Mouse (Mus musculus) right cerebral cortex, adult 18-20 months (tissue): ENCODE measurements at regions not wholly inside any gene's neighbourhood (a gene's known extent, or its start where the extent isn't known, plus 50 kb on each side); places are given as distances from the start of the nearest gene placed in this dataset.

Source experiments
- DNase-seq: peaks from one replicate; pipeline ENCODE4 v3.0.0; 2022; ENCODE audit warnings: mixed read lengths

DNA sequence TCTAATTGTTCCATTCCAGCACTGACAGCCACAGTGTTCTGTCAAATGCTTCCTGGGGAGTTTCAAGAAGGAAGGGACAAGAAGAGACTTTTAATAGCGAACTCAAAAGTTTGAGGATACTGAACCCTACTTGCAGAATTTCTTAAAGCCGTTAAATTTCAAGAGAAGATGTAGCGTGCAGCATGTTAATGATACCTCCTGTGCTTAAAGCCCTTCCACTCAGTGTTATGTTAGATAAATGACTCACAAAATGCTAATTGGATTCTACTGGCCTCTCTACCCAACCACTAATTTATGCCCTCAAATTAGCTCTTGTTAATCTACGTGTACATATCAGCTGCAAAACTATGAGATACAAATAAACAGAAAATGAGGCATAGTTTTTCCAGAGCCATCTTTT is 541.8 kb upstream of the Cdh20 start:
- DNase-seq = peak; percentile 4

DNA sequence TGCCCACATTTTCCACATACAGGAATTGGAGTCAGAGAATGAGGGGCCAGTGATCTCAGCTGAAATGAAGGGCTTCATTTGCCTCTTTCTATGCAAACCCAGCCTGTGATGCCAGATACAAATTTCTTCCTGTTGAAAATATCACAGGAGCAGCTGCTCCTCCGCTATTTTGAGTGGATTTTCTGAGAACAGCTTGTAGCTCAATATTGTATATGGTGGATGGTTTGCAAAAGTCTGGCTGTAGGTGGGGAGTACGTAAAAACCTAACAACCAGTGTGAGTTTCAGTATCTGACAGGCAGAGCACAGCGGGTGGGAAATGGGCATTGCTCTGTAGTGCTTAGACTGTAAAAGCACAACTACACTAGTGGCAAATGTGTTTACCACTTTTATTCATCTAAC is 541.4 kb upstream of the Cdh20 start:
- peak; percentile 75 for DNase-seq

- peak; percentile 60 for DNase-seq
Measured at GRCm38 (mm10) chr1:104241605-104242004, 526.7 kb upstream of the Cdh20 start.

- no peak for DNase-seq
Measured at GRCm38 (mm10) chr1:104265775-104266174, 502.6 kb upstream of the Cdh20 start.

DNA sequence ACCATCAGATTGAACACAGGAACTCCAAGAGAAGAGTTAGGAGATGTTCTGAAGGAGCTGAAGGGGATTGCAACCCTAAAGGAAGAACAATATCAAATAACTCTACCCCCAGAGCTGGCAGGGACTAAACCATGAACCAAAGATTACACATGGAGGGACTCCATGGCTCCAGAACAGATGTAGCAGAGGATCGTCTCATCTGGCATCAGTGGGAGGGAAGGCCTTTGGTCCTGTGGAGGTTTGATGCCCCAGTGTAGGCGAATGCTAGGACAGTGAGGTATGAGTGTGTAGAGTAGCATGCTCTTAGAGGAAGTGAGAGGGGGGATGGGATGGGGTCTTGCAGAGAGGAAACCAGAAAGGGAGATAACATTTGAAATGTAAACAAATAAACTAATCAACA is 460.4 kb upstream of the Cdh20 start:
- DNase-seq = no peak

- DNase-seq = no peak
Measured at GRCm38 (mm10) chr1:104311617-104312016, 456.7 kb upstream of the Cdh20 start.

GRCm38 (mm10) chr1:104315058-104315457 is 453.3 kb upstream of the Cdh20 start:
- DNase-seq = no peak

- DNase-seq = no peak
Measured at GRCm38 (mm10) chr1:104318020-104318419, 450.3 kb upstream of the Cdh20 start.

GRCm38 (mm10) chr1:104332666-104333370 is 435.5 kb upstream of the Cdh20 start:
- DNase-seq = no peak

DNA sequence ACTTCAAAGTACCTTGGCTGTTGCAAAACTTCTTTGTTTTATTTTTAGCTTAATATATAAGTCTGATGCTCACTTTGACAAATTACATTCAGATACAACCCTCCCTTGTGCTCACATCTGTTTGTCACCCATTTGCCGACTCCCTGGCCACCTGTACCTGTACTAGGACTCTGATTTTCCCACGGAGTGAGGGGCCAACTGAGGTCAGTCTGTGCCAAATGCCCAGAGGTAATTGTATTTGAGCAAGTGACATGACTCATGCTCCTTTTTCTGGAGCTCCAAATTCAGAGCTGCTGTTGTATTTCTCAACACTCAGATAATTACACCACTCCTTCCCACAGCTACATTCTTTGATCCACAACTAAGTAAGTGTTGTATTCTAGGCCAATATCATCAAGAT is 434.8 kb upstream of the Cdh20 start:
- DNase-seq = no peak
